Mouse (Mus musculus) olfactory bulb, adult 2 months (tissue): Measurements from ENCODE around the gene Nipbl. TPM values are rescaled to one million over a fixed set of nuclear protein-coding genes. Genes with fewer than 3 reads are reported as not detected.
"Not testable (repeated sequence)": the region's sequence is repeated elsewhere in the genome, so short reads cannot be mapped to it uniquely, and the experiment has no call there.

Experiments used
- H3K27ac ChIP-seq: fragments of 200-500 bp; 2 replicates; pipeline ENCODE4 v1.5.1; 2012; ENCODE audit warnings: low read depth, low read length; ENCODE audit not compliant: insufficient read depth
- H3K4me1 ChIP-seq: fragments of 200-500 bp; 2 replicates; pipeline ENCODE4 v1.6.1; 2012; ENCODE audit warnings: low read length; ENCODE audit not compliant: control insufficient read depth, insufficient read depth
- H3K4me3 ChIP-seq: fragments of 200-500 bp; 2 replicates; pipeline ENCODE4 v1.5.1; 2012; ENCODE audit warnings: mild to moderate bottlenecking, low read depth, low read length, moderate library complexity; ENCODE audit not compliant: insufficient read depth
- CTCF ChIP-seq: fragments of 200-500 bp; IDR thresholded peaks from 2 replicates; pipeline ENCODE4 v1.5.1; 2012; ENCODE audit warnings: low read depth, mild to moderate bottlenecking, low read length, moderate library complexity; ENCODE audit not compliant: insufficient read depth
- POLR2A ChIP-seq: fragments of 200-500 bp; IDR thresholded peaks from 2 replicates; pipeline ENCODE4 v1.6.1; 2012; ENCODE audit warnings: mild to moderate bottlenecking, low read depth, low read length, moderate library complexity; ENCODE audit not compliant: insufficient read depth
- WGBS: fragments of 180-500 bp; shearing (Covaris S2); methylation state at CpG from one replicate; pipeline ENCODE4 v1.1.7; 2018; 5-methylcytosine and 5-hydroxymethylcytosine counted together
- polyA plus RNA-seq: library from polyadenylated mRNA; stranded (reverse); fragments of >200 nt; gene quantifications from 2 replicates; pipeline ENCODE4 v1.2.4, GENCODE M21; 2012; ENCODE audit warnings: low replicate concordance; ENCODE audit not compliant: missing spikeins, insufficient read depth, insufficient read length

The Nipbl gene
- polyA plus RNA-seq, result 48.4 and 161 TPM in 2 replicates

DNA sequence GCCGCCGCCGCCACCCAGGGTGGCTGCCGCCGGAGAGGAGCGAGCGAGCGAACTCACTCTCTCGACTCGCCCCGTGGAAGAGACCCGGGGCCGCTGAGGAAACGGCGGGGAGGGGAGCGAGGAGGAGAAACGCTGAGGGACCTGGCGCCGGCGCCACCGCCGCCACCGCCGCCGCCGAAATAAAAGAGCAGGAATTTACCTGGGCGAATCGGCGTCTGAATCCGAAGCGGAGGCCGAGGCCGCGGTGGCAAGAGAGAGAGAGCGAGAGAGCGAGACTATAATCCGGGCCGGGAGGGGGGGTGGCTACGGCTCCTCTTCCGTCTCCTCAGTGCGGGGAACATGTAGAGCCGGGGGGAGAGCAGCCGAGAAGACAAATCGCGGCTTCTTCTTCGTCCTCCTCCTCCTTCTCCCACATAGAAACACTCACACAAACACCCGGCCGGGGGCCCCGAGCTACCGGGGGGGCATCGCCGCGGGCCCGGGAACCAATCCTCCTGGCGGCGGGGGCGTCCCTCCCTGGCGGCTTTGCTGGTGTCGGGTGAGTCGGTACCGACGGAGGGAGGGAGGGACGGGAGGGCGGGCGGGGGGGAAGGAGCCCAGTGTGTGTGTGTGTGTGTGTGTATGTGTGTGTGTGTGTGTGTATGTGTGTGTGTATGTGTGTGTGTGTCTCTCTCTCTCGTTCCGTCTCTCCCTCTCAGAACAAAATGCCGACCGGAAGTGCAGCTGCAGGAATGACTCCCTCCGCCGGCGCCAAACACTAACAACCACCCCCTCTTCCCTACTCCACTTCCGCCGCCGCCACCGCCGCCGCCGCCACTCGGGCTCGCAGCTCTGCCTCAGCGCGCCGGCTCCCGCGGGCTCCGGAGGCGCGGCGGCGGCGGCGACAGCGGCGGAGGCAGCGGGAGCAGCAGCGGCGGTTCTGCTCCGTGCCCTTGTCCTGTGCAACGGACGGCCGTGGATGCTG, at the start of gene Nipbl:
Gene Nipbl (minus strand): TSS at position 538 of the 964 bp plus-strand sequence.
- Histone ChIP-seq H3K4me1 (peaks cover 3% of the 10 kb centered on the region), H3K27ac (peak within 1 kb of the TSS; percentile 98), H3K4me3 (peak within 1 kb of the TSS; percentile 92)
- TF ChIP-seq POLR2A (peak; percentile 32; the same call in 1 of the 2 replicates), CTCF (no peak)
- WGBS, result under 1% methylated on average over 98 of the region's 102 CpGs

DNA sequence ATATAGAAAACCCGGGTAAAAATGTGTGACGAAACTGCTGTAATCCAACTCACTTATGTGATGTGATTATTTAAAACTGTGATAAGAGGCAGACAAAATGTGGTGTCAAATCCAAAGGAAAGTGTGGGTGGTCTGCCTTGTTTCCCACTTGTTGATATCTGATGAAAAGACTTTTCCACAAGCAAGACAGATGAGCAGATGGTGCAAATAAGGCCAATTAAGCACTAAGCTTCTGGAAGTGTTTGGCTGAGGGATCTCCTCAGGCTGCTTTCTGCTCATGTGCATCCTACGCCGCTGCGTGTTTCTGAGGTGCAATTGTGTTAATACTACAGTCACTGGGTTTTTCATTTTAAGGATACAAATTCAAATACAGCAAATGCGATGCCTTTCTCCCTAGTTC, 41.0 kb upstream of the Nipbl start:
- no peak for TF ChIP-seq POLR2A
- TF ChIP-seq CTCF, result no peak
- 85% methylated on average over 6 of the region's 6 CpGs for WGBS
- no peak overlapping the region for H3K27ac ChIP-seq
- H3K4me3 ChIP-seq, result no peak overlapping the region
- H3K4me1 ChIP-seq, result no peaks in the 10 kb centered on the region

DNA sequence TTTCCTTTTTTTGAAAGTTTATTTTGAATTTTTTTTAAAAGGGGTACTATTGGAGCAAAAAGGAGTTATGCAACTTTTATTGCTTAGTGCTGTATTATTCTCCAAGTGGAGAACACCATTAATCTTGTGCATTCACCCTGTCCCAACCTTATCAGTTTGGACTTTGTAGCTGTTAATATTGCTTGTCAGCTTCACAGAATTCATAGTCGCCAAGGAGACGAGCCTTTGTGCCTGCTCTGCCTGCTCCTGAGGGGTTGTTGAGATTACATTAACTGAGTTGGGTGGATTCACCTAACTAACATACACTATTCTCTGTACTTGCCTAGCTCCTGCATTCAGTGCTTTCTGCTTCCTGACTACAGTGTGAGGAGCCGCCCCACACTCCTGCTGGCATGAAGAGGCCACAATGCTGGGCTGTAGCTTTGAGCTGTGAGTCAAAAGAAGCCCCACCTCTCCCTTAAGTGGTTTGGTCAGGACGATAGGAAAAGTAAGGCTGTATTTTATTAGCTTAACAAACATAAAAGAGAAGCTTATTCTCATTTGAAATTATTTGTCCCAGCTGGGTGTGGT, 24.8 kb upstream of the Nipbl start:
- Histone ChIP-seq H3K27ac (no peak overlapping the region), H3K4me1 (no peaks in the 10 kb centered on the region), H3K4me3 (no peak overlapping the region)
- no peak for TF ChIP-seq CTCF
- 69% methylated on average over 4 of the region's 4 CpGs for WGBS

DNA sequence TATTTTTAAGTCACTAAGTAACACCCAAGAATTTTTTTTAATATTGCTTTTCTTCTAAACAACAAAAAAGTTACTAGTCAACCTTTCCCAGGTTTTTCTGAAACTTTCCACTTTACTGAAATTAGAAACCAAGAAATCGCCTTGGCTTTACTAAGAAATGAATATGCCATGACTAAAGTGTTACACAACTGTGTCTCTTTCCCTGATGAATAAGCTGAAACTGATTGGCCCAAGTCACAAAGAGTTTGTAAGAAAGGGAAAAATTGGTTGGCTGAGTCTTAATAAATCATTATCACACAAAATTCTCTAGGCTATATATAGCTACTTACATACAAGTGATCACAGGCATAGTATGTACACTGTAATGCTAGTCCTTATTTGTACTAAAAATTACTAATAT, 19.3 kb upstream of the Nipbl start:
- H3K4me1 ChIP-seq, result no peaks in the 10 kb centered on the region
- WGBS, result 94% methylated on average over 1 of the region's 1 CpGs
- H3K27ac ChIP-seq, result no peak overlapping the region
- no peak overlapping the region for H3K4me3 ChIP-seq
- no peak for TF ChIP-seq POLR2A
- TF ChIP-seq CTCF, result no peak

DNA sequence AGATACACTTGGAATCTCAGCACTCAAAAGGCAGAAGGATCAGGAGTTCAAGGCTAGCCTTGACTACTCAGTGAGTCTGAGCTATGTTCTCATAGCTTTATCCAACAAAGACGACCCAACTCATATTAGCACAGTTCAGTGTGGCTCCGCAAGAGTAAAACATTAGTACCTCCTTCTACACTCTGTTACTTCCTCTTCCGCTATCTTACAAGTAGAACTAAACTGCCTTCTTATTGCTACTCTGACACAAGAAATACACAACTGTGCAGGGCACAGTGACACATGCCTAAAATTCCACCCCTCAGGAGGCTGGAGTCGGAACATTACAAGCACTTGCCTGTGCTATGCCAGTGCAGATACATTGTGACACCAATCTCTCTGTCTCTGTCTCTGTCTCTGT, 18.5 kb upstream of the Nipbl start:
- 95% methylated on average over 4 of the region's 4 CpGs for WGBS
- no peaks in the 10 kb centered on the region for H3K4me1 ChIP-seq
- H3K27ac ChIP-seq, result no peak overlapping the region
- no peak overlapping the region for H3K4me3 ChIP-seq
- no peak for TF ChIP-seq POLR2A
- no peak for TF ChIP-seq CTCF

DNA sequence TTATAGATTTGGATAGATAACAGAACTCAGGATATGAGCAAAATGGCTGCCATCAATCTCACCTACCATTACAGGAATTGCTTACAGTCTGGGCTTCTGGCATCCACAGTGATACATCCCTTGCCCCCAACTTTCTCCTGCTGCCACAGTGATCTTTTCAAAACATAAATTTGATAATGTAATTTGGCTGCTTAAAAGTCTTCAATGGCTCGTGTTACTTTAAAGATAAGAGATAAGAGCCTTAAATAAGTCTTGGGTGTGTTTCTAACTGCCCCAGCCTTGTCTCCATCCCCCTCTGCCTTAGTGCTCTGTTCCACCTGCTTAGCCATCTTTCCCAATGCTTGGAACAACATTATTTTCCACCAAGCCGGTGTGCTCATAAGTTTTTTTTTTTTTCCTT, 16.6 kb upstream of the Nipbl start:
- no peaks in the 10 kb centered on the region for H3K4me1 ChIP-seq
- no peak overlapping the region for H3K27ac ChIP-seq
- TF ChIP-seq CTCF, result no peak
- no peak for TF ChIP-seq POLR2A
- no peak overlapping the region for H3K4me3 ChIP-seq
- 92% methylated on average over 2 of the region's 2 CpGs for WGBS

DNA sequence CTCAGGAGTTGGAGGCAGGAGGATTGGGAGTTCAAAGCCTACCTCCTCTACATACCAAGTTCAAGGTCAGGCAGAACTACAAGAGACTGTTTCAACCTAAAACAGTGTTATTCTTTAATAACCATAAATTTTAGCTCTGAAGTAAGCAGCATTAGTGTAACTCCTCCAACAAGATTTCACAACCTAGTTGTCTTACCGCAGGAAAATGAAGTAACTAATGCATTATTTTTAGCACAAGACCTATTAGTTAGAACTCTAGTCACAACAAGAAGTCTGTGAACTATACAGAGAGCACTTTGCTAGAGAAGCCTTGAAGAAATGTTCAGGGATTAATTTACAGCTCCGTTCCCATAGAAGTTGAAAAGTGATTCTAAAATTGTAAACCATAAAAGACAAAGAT, 15.7 kb upstream of the Nipbl start:
- H3K4me1 ChIP-seq, result no peaks in the 10 kb centered on the region
- 50% methylated on average over 2 of the region's 2 CpGs for WGBS
- no peak overlapping the region for H3K4me3 ChIP-seq
- no peak overlapping the region for H3K27ac ChIP-seq
- TF ChIP-seq POLR2A, result no peak
- no peak for TF ChIP-seq CTCF

DNA sequence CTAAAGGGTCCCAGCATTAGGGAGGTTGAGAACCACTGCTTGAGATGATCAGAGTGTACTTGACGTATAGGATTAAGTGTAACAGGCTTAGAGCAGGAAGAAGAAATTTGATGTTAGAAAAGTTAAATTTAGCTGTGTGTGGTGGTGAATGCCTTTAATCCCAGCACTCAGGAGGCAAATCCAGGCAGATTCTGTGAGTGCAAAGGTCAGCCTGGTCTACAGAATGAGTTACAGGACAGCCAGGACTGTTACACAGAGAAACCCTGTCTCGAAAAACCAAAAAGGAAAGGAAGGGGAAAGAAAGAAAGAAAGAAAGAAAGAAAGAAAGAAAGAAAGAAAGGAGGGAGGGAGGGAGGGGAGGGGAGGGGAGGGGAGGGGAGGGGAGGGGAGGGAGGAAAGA, 12.0 kb upstream of the Nipbl start:
- H3K27ac ChIP-seq, H3K4me1 ChIP-seq, H3K4me3 ChIP-seq: not testable (repeated sequence)
- 85% methylated on average over 1 of the region's 2 CpGs for WGBS

DNA sequence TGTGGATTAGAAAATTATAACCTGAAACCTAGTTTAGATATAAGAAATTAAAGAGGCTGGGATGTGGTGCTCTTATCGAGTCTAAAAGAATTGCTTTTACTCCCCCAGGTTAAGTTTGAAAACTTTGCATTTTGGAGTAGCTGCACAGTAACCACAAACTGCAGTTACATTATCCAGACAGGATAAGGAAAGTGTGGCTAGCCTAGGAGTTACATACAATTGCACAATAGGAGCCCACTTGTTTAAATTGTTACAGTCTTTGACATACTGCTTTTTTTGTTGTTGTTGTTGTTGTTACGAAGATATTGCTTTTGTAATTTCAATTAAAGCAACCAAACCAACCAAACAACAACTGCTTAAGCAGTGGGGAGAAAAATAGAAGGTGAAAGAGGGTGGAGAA, 11.2 kb upstream of the Nipbl start:
- Histone ChIP-seq H3K27ac (no peak overlapping the region), H3K4me3 (no peak overlapping the region), H3K4me1 (no peaks in the 10 kb centered on the region)
- no peak for TF ChIP-seq CTCF
- TF ChIP-seq POLR2A, result no peak
- 82% methylated on average over 2 of the region's 2 CpGs for WGBS

DNA sequence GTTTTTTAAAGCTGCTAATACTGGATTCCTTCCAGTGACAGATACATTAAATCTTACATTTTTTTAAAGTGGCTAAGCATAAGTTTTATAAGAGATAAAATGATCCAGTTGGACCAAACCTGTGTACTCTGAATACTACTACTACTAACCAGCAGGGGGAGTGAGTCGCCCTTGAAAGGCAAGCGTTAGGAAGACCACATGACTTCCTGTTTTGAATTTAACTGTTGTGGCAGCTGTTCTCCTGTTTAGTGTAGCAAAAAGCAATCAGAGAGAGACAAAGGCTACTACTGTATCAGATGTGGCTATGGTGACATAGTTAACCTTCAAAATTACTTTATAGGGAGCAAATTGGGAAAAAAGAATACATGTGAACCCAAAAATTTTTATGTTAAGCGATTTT, 6.8 kb upstream of the Nipbl start:
- WGBS, result 54% methylated on average over 3 of the region's 3 CpGs
- TF ChIP-seq CTCF (no peak), POLR2A (no peak)
- Histone ChIP-seq H3K4me1 (no peaks in the 10 kb centered on the region), H3K27ac (no peak overlapping the region), H3K4me3 (no peak overlapping the region)
